Mouse (Mus musculus) CD4-positive, CD25-positive, alpha-beta regulatory T cell, adult 4 months (primary cell): ENCODE results near the gene Rbbp5. TPM values are rescaled to one million over a fixed set of nuclear protein-coding genes. Genes with fewer than 3 reads are reported as not detected.

ENCODE experiments used
- ATAC-seq: one replicate; pipeline ENCODE4 v1.8.0; 2017
- polyA plus RNA-seq, 2 experiments: library from polyadenylated mRNA; unstranded; fragments of 100-300 nt; shearing (Covaris generic); gene quantifications; one replicate each; pipeline ENCODE4 v1.2.1; 2017

The Rbbp5 gene
- polyA plus RNA-seq, 2 experiments from 2014 or later = 34.8 to 40.9 TPM

GRCm38 (mm10) chr1:132541824-132542599 lies 64.8 kb downstream of the Rbbp5 start:
- ATAC-seq = no peak

GRCm38 (mm10) chr1:132542762-132543306 lies 65.7 kb downstream of the Rbbp5 start, which contains the start of gene Cntn2:
Gene Cntn2, minus strand, starts transcription at chr1:132543256.
- no peak for ATAC-seq

- no peak for ATAC-seq
Measured at GRCm38 (mm10) chr1:132543789-132544188, 66.6 kb downstream of the Rbbp5 start.

Other genes with a start within 250 kb of the Rbbp5 start
- gene Gm10188, start 247.6 kb upstream of the Rbbp5 start, polyA plus RNA-seq = not detected
- under 1 TPM in 1 of 2 experiments, not detected in 1; 0.07 TPM for gene Klhdc8a, start 178.7 kb upstream of the Rbbp5 start, polyA plus RNA-seq
- gene Nuak2, start 161.2 kb upstream of the Rbbp5 start, polyA plus RNA-seq = 1 to 10 TPM; 2.0 to 4.3 TPM
- 1 to 10 TPM; 1.0 to 1.2 TPM for gene Tmcc2, start 86.1 kb upstream of the Rbbp5 start, polyA plus RNA-seq
- 1 to 10 TPM; 4.9 to 7.1 TPM for gene Dstyk, start 59.8 kb upstream of the Rbbp5 start, polyA plus RNA-seq
- 1 to 10 TPM; 6.2 to 9.3 TPM for gene Tmem81, start 28.9 kb downstream of the Rbbp5 start, polyA plus RNA-seq
- not detected for gene Cntn2, start 65.9 kb downstream of the Rbbp5 start, polyA plus RNA-seq